Mouse (Mus musculus) layer of hippocampus, adult 9-10 months (tissue): ENCODE data around the gene Gpn2.
A peak's percentile ranks its signal among the peaks of the same experiment; 100 is the strongest.

Experiments used
- DNase-seq: peaks from one replicate; pipeline ENCODE4 v3.0.0; 2022; ENCODE audit warnings: low spot score

Gpn2 gene

DNA sequence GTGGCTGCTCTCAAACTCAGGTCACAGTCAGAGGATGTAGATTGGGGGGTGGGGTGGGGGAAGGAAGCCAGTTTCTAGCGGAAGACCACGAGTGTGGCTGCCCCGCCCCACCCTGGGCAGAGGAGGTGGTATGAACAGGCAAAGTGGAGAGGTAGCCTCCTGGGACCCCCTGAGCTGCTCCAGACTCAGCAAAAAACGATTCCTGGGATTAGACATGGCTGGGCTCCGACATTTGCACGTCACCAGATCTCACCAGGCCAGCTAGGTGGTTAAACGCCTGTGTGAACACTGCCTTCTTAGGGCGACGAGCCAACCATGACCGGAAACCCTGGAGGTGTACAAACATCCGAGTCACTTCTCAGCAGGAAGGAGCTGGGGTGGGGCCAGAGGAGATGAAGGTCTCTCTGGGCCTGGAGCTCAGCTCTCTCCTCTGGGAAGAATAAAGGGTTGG is 41.5 kb downstream of the Gpn2 start:
- no peak for DNase-seq

- DNase-seq: no peak
These were observed 42.1 kb downstream of the Gpn2 start for GRCm38 (mm10) chr4:133626221-133626620.

GRCm38 (mm10) chr4:133626621-133627020 is 42.5 kb downstream of the Gpn2 start:
- DNase-seq: no peak

DNA sequence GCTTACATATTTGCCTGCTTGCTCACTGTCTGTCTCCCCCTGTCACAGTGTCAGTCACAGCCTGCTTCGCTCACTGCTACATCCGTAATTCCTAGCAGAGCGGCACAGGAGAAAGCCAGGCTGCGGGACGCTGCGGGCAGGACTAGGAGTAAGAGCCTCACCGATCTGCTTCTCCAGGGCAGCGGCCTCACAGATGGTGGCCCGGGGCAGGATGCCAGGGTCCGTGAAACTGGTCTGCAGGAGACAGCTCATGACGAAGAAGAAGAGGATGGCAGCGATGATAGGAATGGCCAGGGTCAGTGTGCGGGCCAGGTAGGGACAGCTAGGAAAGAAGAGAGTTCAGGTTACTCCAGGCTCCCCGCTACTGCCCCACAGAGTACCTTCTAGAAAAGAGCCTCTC is 42.9 kb downstream of the Gpn2 start:
- no peak for DNase-seq

GRCm38 (mm10) chr4:133628517-133628916 is 44.4 kb downstream of the Gpn2 start:
- no peak for DNase-seq

GRCm38 (mm10) chr4:133629191-133629590 is 45.0 kb downstream of the Gpn2 start:
- DNase-seq: no peak

DNA sequence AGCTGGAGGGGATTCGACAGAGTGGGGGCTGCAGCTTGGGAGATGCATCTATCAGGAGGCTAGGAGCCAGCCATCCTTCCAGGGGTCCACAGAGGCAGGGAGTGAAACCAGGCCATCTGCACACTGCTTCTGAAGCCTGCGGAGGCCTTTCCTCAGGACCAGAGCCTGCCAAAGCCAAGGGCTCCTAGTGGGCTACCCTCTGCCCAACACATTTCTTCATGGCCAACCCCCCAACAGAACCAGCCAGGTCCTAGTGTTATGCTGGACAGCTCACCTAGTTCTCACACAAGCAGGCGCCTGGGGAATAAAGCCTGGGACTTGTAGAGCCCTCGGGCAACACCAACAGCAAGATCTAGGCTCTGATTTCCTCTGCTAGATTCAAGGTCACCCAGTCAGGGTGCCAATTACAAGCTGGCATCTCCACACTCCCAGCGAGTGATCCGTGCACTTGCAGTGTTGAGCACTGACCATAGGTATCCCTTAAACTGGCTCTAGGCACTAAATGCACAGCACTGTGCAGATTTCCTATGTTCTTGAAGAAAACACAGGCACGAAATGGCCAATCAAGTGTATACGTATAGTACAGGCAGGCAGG is 46.3 kb downstream of the Gpn2 start:
- DNase-seq: no peak

GRCm38 (mm10) chr4:133631071-133631768 is 47.1 kb downstream of the Gpn2 start:
- no peak for DNase-seq

DNA sequence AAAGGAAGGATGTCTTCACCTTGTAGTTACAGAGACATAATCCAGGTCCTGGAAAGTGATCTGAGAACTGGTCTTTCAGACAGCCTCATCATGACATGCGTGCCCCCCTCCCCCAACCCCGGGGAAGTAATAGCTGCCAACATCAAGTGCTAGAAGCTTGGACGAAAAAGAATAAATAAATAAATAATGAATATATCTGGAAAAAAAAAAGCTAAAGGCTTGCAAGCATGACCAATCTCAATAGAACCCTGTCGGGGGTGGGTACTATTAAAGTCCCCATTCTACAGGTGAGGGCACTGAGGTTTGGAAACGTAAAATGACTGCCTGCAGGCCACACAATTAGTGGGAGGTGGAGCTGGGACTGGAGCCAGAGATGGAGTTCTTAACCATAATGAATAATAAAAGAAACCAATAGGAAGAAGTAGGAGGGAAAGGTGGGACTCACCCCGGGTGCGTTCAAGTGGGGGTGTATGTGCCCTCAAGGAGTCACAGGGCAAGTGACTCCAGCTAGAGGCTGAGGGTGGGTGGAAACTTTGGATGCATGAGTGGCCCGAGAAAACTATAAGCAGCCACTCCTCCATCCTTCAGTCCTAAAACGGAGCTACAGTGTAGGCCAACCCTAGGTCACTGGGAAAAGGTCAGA is 47.7 kb downstream of the Gpn2 start:
- no peak for DNase-seq

- DNase-seq: no peak
These were observed 48.5 kb downstream of the Gpn2 start for GRCm38 (mm10) chr4:133632483-133633327.

- peak; percentile 65 for DNase-seq
These were observed 49.3 kb downstream of the Gpn2 start for GRCm38 (mm10) chr4:133633332-133634042.

DNA sequence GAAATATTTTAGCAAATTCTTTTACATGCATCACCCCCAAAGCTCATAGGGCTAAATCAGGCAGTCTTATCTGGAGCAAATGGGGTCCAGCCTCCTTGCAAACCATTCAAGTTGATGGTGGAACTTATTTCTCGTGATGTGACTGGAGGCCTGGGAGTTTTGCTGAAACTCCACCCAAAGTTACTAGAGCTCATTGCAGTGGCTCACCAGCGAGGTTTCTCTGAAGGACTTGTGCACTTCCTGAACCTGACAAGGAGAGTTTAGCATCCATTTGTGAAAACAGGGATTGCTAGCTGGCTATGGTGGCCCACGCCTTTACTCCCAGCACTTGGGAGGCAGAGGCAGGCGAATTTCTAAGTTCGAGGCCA is 49.9 kb downstream of the Gpn2 start:
- DNase-seq: no peak
